Mouse (Mus musculus): ENCODE data around the gene A4gnt.
"Not testable (repeated sequence)": the region's sequence is repeated elsewhere in the genome, so short reads cannot be mapped to it uniquely, and the experiment has no call there.

Gene A4gnt

DNA sequence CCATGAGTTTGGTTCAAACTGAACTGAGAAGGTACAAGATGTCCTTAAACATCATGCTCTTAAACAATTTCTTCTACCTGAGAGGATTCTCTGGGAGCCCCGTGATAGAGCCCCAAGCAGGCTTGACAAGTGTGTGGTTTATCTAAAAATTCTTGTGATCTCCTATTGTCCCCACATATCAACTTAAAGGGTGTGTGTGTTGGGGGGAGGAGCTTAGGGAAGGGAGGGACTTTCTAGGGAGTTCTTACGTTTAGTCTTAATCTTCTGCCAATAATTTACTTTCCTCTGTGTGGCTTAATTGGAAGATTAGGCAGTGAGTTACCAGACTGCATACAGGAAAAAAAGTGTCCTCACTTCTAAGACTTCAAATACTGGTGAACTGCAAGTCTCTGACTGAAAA lies at the start of gene A4gnt:
Gene A4gnt, plus strand, starts transcription at position 301 of the 400 bp plus-strand sequence.
- DNase-seq (ENCODE audit: low spot score in 2 of 2) = no peak

DNA sequence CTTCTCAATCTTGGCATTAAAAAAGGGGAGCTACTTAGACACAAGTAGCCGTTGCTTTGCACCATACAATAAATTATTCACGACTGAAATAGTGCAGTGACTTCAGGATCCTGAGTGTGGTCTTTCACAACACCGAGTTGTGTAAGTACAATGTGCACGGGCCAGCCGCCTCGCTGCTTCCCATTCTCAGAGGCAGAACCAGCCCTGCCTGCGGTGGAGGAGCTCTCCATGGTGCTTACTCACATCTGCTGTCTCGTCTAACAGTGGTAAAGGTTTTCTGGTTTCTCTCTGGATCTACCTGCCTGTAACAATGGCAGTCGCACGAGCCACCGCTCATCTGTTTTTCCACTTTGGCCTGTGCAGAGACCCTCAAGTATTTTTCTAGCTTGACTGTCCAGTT lies 48.6 kb upstream of the A4gnt start:
- DNase-seq (ENCODE audit: low spot score in 2 of 2) = no peak

DNA sequence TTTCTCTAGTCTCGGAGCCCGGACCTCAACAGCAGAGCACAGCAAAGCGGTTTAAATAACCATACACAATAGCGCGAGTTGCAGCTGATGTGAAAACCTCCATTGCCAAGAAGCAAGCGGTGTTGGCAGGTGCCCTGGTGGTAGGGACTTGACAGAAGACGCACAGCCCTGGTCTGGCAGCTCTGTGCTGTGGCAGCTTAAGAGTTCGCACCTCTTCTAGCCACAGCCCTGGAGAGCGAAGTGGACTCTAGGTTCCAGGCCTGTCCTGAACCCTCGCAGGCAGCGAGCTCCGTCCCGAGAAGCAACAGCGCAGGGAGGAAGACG lies 44.3 kb upstream of the A4gnt start:
- DNase-seq (ENCODE audit: low spot score in 2 of 2) = no peak

- peak; percentile 79 to 89 for DNase-seq (ENCODE audit: low spot score in 2 of 2)
These were observed 43.8 kb upstream of the A4gnt start, which contains the start of gene Armc8 for GRCm38 (mm10) chr9:99568347-99569070. Armc8 (minus strand) TSS chr9:99568899.

- DNase-seq (ENCODE audit: low spot score in 2 of 2) = no peak
These were observed 43.3 kb upstream of the A4gnt start for GRCm38 (mm10) chr9:99569071-99569397.

DNA sequence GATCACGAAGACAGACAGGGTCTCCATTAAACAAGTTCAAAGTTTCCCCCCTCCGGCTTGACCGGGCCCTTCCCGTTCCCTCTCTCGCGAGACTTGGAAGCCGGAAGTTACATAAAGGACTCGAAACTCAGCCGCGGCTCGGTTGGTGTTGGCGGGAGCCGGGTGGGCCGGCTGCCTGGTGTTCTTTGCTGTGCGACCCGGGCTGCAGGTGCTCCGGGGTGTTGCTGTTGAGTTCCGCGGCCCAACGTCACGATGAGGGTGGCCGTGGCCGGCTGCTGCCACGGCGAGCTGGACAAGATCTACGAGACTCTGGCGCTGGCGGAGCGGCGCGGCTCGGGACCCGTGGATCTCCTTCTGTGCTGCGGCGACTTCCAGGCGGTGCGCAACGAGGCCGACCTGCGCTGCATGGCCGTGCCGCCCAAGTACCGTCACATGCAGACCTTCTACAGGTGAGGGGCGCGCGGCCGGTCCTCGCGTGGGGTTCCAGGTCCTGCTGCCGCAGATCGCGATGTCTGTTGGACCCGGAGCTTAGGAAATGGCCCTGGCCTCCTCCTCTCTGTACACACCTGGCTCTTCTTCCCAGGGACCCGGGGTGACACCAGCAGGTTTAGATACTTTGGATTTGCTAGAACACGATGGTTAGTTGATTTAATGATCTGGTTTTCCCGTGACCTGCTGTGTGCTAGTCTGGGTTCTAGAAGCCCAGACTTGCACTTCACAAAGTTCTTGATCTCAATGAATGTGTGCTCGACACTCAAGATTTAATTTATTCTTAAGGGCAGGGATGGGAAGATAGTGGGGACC lies 36.4 kb upstream of the A4gnt start, which contains the start of gene Dbr1:
Gene Dbr1, plus strand, starts transcription at position 123 of the 804 bp plus-strand sequence.
- DNase-seq (ENCODE audit: low spot score in 2 of 2) = peak; percentile 80 to 91

DNA sequence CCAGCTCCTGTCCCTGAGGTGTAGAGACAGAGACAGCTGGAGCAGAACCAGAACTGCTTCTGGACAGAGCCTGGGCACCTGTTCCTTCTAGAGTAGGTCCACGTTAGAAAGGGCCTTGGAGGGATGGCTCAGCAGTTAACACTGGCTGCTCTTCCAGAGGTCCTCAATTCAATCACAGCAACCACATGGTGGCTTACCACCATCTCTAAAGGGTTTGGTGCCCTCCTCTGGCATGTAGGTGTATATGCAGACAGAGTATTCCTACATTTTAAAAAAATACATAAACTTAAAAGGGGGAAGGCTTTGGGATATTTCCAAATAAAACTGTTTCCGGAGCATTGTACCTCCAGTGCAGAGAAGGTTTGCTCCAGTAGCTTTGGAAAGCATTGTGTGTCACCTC lies 31.6 kb upstream of the A4gnt start:
- no peak for DNase-seq (ENCODE audit: low spot score in 2 of 2)

- peak in 1 of 2 experiments; percentile 55 for DNase-seq (ENCODE audit: low spot score in 2 of 2)
These were observed 24.6 kb upstream of the A4gnt start for GRCm38 (mm10) chr9:99587505-99588202.

- DNase-seq (ENCODE audit: low spot score in 2 of 2) = no peak
These were observed 21.2 kb upstream of the A4gnt start for GRCm38 (mm10) chr9:99591144-99591543.

DNA sequence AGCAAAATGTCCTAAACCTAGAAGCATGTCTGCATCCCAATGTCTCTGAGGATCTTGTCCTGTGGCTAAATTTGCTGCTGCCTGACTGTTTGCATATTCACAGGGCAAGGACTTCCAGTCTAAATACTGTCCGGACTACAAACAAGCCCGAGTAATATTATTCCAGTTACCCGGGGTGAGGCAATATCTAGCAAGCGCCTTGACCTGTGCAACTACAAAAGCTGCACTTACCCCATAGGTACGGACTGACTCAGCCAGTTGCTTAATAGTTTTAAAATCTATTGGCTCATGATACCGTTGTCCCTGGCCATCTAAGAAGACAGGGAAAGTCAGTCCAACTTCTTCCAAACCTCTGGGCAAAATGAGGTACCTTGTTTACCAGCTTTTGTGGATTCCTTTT lies 13.2 kb upstream of the A4gnt start:
- DNase-seq (ENCODE audit: low spot score in 2 of 2) = not testable (repeated sequence)

DNA sequence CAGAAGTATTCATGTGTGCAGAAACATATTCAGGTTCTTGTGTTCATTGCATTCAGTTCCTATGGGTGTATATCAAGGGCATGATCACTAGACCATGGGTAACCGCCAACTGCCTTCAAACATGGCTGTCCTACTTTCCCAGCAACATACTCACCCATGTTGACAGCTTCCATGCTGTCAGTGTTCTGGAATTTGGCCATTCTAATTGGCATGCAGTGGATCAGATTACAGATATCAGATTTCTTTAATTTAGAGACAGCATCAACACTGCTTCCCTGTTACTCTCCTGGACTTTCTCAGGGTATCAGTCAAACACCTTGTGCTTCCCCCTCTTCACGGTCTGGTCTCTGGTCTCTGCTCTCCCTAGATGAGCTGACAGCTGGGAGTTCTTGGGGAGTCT lies 8.7 kb upstream of the A4gnt start:
- DNase-seq (ENCODE audit: low spot score in 2 of 2) = no peak

GRCm38 (mm10) chr9:99619688-99620087 lies 7.4 kb downstream of the A4gnt start:
- DNase-seq (ENCODE audit: low spot score in 2 of 2) = no peak

- DNase-seq (ENCODE audit: low spot score in 2 of 2) = no peak
These were observed 7.9 kb downstream of the A4gnt start for GRCm38 (mm10) chr9:99620196-99620595.

GRCm38 (mm10) chr9:99622034-99622433 lies 9.7 kb downstream of the A4gnt start:
- no peak for DNase-seq (ENCODE audit: low spot score in 2 of 2)

- no peak for DNase-seq (ENCODE audit: low spot score in 2 of 2)
These were observed 10.7 kb downstream of the A4gnt start for GRCm38 (mm10) chr9:99622966-99623365.

DNA sequence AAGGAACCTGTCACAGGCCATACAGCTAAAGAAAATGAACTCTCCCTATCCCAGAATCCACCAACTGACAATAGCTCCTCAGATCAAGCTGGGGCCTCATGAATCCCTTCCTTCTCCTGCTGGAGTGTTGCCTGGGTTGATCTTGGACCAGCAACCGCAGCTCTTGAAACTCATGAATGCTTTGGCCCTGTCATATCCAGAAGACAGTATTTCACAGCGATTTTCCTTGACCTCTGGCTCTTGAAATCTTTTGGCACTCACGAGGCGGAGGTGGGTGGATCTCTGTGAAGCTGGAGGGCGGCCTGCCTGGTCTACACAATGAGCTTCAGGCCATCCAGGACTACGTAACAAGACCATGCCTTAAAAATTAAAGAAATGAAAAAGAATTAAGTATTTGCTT lies 11.8 kb downstream of the A4gnt start:
- no peak for DNase-seq (ENCODE audit: low spot score in 2 of 2)

GRCm38 (mm10) chr9:99628581-99628980 lies 16.3 kb downstream of the A4gnt start:
- no peak for DNase-seq (ENCODE audit: low spot score in 2 of 2)

DNA sequence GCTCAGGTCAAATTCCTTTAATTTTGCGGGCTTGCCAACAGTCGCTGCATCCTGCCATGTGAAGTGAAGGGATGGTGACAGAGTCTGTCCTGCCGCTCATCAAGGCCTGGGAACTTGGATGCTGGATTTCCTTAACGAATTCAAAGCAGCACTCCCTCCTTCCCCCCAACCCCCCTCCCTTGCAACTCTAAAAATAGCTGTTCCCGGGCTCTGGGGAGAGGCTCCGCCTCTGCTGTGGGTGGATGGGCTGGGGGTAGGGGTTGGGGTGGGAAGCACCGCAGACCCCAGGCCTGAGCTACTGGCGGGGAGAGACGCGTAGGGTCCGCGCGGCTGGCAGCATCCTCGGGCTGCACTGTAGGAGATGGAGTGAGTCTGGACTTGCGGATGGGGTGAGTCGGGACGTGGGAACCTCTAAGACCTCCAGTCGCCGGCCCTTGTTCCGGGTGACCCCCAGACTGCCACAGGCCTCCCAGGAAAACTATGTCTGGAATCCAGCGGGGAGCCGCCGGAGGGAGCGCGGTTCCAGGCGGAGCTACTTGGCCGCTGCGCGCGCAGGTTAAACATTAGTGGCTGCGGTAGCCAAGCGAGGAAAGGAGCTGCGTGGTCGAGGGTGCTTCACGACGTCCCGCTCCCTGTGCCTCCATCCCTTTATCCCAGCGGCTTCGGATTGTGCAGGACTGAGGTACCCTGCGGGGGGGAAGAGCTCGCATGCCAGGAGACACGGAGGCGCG lies 17.1 kb downstream of the A4gnt start, which contains the start of gene Dzip1l:
Gene Dzip1l, plus strand, starts transcription at position 216 of the 731 bp plus-strand sequence.
- DNase-seq (ENCODE audit: low spot score in 2 of 2) = peak; percentile 38 to 67

DNA sequence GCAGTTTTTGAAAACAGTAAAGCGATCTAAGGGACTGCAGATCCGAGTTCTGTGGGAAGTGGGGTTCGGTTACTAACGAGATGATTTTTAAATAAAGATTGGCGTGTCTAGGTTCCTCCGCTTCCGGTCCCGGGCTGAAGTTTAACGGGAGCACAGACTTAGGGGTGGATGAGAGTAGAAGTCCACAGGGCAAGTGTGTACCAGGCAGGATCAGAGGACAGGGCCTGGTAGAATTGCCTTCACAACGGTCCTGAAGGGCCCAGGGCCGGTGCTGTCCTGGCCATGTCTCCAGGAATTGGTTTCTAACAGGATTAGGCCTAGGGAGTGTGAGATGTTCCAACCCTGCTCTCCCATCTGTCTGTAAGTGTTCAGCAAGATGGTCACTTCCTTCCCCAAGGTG lies 17.8 kb downstream of the A4gnt start:
- no peak for DNase-seq (ENCODE audit: low spot score in 2 of 2)

- DNase-seq (ENCODE audit: low spot score in 2 of 2) = no peak
These were observed 18.3 kb downstream of the A4gnt start for GRCm38 (mm10) chr9:99630528-99631125.

DNA sequence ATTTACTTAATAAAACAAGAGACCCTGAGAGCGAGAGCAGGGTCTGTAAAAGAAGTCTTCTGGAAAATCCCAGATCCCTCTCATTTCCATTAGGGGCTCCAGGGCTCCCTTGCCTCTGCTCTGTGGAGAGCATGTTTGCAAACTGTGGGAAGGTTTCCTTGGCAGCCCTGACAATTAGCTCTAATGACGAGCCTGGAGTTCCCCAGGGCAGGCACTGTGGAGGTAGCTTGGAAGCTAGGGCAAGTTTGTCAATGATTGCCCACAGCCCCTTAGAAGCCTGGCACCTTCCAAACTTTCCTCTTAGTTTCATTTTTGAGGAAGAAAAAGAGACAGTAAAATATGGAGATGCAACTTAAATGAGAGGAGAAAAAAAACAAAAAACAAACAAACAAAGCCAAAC lies 19.5 kb downstream of the A4gnt start:
- no peak for DNase-seq (ENCODE audit: low spot score in 2 of 2)

Data from cerebellum, postnatal 4 days (tissue).